Mouse (Mus musculus): ENCODE results near the gene Dusp11. TPM values are rescaled to one million over a fixed set of nuclear protein-coding genes. Genes with fewer than 3 reads are reported as not detected.

The Dusp11 gene
- polyA plus RNA-seq (2017; shearing (Covaris generic)): 208 TPM

DNA sequence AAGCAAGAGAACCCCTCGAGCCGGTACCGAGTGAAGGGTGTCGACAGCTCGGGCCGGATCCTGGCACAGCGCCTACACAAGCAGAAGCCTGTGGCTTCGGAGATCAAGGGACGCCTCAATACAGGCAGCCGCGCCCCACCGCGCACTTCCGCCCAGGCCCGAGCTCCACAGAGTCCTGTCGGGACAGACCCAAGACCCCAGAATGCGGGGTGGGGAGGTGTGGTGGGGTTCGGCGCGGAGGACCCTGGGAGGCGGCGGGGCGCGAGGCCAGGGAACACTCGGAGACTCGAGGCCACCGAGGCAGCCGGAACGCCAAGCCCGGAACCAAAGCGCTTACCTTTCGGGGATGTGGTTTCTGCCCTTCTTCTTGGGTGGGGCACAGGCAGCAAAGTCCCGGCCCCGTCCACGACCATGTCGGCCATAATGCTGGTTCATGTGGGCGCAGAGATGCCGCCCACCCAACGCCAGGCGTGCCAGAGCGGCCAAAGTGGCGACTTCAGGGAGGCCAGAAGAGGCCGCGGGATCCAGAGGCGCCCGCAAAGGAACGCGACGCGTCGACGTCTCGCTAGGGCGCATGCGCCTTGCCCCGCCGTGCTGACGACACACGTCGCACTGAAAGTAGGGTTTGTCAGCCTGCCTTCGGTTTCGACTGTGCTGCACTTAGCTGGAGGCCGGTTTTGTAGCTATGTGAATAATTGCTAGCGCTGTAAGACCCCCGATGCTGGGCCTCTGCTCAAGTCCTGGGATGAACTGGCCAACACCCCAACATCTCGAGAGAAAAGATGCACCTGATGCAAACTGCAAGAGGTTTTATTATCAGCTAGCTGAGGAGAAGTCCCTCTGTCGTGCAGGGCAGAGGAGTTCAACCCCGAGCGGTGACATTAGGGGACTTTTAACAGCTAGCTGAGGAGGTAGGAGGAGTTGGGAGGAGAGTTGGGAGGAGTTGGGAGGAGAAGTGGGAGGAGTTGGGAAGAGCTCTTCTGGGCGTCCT, at the start of gene Dusp11:
Gene Dusp11 (minus strand): TSS at position 567 of the 991 bp plus-strand sequence.

DNA sequence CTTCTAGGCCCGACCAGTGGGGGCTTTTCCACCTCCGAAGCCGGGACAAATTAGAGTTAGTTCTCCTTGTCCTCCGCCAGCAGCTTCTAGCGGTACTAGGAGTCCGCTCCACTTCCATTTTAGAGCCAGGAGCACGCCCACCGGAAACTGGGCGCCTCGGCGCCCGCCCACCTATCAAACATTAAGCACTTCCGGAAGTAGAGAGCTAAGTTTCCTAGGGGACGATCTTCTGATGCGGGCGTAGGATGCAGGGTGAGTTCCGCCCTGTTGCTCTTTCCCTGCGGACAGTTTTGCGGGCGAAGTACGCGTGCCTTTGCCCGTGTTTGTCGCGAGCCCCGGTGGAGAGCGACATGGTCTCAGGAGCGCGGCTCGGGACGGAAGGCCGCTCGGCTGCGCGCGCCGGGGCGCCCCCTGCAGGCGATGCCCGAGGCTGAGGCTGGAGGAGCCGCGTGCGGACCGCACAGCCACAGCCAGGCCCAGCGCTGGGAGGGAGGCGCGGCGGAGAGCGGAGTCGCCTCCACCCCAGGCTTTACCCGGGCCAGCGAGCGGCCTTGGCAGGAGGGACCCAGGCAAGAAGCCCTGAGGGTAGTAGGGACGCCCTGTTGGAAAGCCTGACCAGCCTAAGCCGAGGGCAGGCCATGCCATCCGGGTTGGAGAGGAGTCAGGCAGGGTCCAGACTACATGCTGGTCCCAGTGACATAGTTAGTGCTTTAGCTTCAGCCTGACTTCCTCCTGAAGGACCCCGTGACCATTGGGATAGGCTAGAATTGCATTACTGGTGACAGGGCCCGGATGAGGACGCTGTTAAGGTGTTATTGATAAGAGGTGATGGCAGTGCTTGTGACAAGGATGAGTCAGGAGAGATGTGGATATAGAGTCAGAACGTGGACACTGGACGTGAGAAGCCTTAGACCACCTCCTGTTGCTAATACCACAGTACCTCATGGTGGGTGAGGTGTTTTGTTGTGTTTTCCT, 45.6 kb downstream of the Dusp11 start, which contains the start of gene Nat8f1:
Gene Nat8f1 (minus strand): TSS at position 149 of the 975 bp plus-strand sequence.

DNA sequence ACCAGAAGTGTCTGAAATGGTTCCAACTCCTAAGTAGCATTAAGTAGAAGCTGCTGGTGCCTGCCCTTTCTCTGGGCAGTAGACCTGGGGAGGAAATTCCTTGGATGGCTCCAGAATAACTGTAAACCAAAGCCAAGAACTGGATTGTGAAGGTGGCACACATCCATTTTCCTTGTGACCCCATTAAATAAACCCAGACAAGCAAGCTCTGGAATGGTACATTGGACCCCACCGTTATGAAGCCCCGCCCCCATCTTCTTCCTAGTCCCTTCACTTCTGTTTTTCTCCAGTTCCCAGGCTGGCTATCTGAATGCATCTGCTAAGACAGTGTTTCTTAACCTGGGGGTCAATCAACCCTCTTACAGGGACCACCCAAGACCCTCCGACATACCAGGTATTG, 49.9 kb downstream of the Dusp11 start, which contains the start of gene Tprkb:
Gene Tprkb (plus strand): TSS at position 279 of the 400 bp plus-strand sequence.

DNA sequence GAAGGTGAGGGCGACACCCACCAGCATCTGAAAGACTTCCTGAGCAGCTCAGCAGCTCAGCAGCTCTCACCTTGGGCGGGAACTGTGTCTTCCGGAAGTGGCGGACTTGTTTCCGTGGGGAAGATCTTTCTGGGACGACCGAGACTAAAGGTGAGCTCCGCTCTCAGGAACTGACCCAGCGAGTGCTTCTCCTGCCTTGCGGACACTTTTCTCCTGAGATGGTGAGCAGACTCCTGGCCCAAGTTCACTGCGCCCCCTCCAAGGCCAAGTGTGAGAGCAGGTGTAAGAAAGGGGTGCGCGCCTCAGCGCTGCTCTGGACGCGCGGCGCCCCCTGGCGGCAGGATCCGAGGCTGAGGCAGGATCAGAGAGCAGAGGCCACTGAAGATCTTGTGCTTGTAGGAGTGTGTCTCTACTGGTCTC, 56.8 kb downstream of the Dusp11 start, which contains the start of gene Nat8f4:
Gene Nat8f4 (minus strand): TSS at position 243 of the 420 bp plus-strand sequence.

Other genes with a start within 250 kb of the Dusp11 start
- not detected for gene Nat8f7, start 248.5 kb downstream of the Dusp11 start, polyA plus RNA-seq (2017; shearing (Covaris generic))
- not detected for gene Nat8f3, start 195.9 kb downstream of the Dusp11 start, polyA plus RNA-seq (2017; shearing (Covaris generic))
- not detected for gene Nat8f6, start 140.7 kb downstream of the Dusp11 start, polyA plus RNA-seq (2017; shearing (Covaris generic))
- not detected for gene Nat8f5, start 140.7 kb downstream of the Dusp11 start, polyA plus RNA-seq (2017; shearing (Covaris generic))
- gene Nat8, start 129.6 kb downstream of the Dusp11 start, polyA plus RNA-seq (2017; shearing (Covaris generic)): not detected
- gene Nat8f2, start 92.5 kb downstream of the Dusp11 start, polyA plus RNA-seq (2017; shearing (Covaris generic)): not detected
- gene Nat8f4, start 56.8 kb downstream of the Dusp11 start, polyA plus RNA-seq (2017; shearing (Covaris generic)): 10.0 TPM
- 58.1 TPM for gene Tprkb, start 49.8 kb downstream of the Dusp11 start, polyA plus RNA-seq (2017; shearing (Covaris generic))
- gene Nat8f1, start 46.0 kb downstream of the Dusp11 start, polyA plus RNA-seq (2017; shearing (Covaris generic)): 13.6 TPM
- not detected for gene Figla, start 54.5 kb upstream of the Dusp11 start, polyA plus RNA-seq (2017; shearing (Covaris generic))
- not detected for gene Add2, start 67.0 kb upstream of the Dusp11 start, polyA plus RNA-seq (2017; shearing (Covaris generic))
- not detected for gene Tgfa, start 233.6 kb upstream of the Dusp11 start, polyA plus RNA-seq (2017; shearing (Covaris generic))